Mouse (Mus musculus): Measurements from ENCODE around the gene Rsph3b. TPM values are rescaled to one million over a fixed set of nuclear protein-coding genes. Genes with fewer than 3 reads are reported as not detected.
"Not testable (repeated sequence)": the region's sequence is repeated elsewhere in the genome, so short reads cannot be mapped to it uniquely, and the experiment has no call there.

The Rsph3b gene
- polyA plus RNA-seq, 1 experiment = 27.7 TPM

DNA sequence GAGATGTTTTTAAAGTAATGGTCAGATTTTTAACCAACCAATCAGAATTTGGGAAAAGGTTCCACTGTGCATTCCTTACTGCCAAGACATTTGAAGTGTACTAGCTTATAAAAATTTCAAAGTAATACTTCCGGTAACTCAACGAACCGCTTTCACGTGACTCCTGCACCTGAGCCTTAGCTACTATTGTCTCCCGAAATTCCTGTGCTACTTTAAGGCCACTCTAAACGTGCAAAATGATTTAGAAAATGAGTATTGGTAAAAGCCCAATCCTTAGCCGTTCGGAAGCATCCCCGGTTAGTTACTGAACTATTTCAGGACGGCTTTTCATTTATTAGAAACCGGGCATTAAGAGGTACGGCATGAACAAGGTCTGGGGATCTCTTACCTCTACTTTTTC, 11.9 kb upstream of the Rsph3b start:
- DNase-seq (ENCODE audit: low read depth) = not testable (repeated sequence)

DNA sequence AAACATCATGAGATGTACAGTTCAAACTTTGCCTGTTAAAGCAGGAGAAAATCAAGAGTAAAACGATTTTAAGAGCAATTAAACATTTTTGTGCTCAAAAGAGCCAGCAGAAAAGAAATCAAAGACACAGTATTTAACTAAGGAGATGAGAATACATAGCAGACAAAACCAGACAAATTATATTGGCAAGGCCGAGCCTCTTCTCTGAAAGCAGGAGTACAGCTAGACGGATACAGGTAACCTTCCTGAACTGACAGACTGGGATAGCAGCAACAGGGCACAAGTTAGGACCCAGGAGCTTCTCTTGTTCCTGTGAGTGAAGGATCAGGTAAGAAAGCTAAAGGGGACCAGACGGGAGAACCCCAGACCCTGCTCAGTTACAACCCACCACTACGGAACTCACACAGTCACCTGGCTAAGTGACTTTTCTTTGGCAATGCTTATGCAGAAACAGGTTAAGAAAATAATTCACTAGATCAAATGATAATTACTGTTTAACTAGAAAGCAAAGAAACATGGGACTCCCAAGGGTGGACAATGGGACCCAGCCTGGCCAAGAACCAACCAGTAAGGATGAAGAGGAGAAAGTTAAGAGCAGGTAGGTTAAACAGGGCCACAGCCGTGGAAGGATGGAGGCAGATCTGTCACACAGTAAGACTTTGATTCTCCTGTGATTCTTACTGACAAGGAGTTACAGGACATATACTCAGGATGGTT, 11.2 kb upstream of the Rsph3b start:
- not testable (repeated sequence) for DNase-seq (ENCODE audit: low read depth)

DNA sequence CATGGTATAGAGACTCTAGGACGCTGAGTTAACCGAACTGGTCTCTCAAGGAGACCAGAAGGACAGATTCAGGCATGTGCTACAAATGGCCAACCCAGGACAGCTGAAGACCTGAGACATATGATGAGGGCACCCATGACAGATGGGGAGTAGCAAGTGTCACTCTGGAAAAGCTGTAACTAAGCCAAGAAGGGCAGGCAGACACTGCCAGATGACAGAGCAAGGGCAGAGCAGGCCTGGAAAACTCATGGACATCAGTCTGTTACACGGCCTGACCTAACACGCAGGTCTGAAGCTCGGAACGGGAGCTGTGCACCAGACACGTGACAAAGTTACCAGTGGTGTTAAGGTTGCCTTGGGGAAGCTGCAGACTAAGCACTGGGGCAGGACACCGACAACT, 10.4 kb upstream of the Rsph3b start:
- not testable (repeated sequence) for DNase-seq (ENCODE audit: low read depth)

DNA sequence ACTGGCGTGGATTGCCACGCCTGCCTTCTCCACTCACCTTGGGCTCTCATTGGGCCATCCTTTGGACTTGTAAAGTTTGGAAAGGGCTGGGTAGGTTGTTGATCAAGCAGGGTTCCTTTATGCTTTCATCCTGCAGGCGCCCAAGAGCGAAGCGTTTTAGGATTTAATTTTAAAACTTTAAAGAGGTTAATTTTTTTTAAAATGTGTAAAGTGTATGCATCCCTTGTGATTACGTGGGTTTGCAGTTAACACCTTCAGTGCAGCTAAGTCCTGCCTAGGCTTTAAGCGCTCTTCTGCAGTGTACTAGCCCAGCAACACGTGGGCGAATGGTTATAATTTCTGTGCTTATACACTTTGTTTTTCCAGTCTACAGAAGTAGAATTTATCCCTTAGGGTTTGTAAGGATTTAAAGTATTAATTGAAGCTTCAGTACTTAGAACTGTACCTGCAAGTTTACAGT, 317 bp upstream of the Rsph3b start:
- not testable (repeated sequence) for DNase-seq (ENCODE audit: low read depth)

DNA sequence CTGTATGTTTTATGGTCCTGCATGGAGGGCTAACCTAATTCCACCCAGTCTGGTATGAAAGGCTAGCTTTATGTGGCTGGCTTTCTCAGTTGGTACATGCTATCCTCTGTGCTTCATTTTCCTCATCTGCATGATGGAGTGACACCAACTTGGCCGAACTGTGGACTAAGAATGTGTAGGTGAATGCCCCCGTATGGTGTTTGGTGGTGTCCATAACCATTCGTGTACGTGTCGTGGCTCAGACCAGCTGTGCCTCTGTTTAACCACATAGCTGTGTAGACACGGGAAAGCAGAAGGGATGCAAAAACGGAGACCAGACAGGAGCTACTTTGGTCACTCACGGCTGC, 872 bp downstream of the Rsph3b start:
- not testable (repeated sequence) for DNase-seq (ENCODE audit: low read depth)

GRCm38 (mm10) chr17:6942560-6942959, 5.9 kb downstream of the Rsph3b start:
- not testable (repeated sequence) for DNase-seq (ENCODE audit: low read depth)

DNA sequence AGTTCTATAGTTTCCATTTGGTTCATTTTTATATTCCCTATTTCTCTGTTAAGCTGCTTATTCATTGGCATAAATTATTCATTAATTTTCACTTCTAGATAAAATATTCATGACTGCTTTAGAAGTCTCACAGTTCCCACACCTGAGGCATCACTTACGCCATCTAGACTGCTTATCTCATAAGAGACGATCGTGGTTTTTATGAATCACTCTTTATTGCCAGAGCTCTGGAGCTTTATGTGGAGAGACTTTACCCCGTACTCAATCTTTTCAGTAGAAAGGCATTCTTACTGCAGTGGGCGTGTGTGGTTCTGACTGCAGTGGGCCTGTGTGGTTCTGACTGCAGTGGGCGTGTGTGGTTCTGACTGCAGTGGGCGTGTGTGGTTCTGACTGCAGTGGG, 16.9 kb downstream of the Rsph3b start:
- peak; percentile 17 for DNase-seq (ENCODE audit: low read depth)

DNA sequence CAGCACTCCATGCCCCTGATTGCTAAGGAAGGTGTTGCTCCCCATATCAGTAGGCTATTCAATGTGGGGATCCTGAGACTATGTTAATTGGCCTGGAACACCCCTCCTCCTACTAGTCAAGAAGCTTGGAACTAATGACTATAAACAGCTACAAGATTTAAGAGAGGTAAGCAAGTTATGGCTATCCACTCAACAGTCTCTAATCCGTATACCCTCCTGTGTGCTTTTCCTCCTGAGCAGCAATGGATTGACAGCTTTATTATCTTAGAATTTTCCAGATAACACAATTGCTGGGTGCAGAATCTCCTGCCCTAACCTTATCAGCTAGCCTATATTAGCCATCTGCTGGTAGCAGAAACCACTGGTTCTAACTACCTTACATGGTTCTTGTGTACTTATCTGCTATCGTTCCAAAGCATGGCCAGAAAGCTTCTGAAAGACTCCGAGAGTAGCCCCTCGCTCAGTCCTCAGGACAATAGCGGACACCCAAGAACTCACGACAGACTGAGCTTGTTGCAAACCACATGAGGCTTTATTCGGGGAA, 28.1 kb downstream of the Rsph3b start:
- DNase-seq (ENCODE audit: low read depth) = not testable (repeated sequence)

- not testable (repeated sequence) for DNase-seq (ENCODE audit: low read depth)
Observed at GRCm38 (mm10) chr17:6919388-6919787, 29.1 kb downstream of the Rsph3b start.

- DNase-seq (ENCODE audit: low read depth) = not testable (repeated sequence)
Observed at GRCm38 (mm10) chr17:6915282-6915681, 33.2 kb downstream of the Rsph3b start.

- DNase-seq (ENCODE audit: low read depth) = not testable (repeated sequence)
Observed at GRCm38 (mm10) chr17:6914066-6914465, 34.4 kb downstream of the Rsph3b start.

GRCm38 (mm10) chr17:6900361-6900760, 48.1 kb downstream of the Rsph3b start:
- DNase-seq (ENCODE audit: low read depth) = not testable (repeated sequence)

GRCm38 (mm10) chr17:6897996-6898562, 50.4 kb downstream of the Rsph3b start:
- not testable (repeated sequence) for DNase-seq (ENCODE audit: low read depth)

GRCm38 (mm10) chr17:6896756-6897155, 51.7 kb downstream of the Rsph3b start:
- TF ChIP-seq CTCF (IDR thresholded peaks at IDR 0.05; ENCODE audit: borderline replicate concordance, extremely low read depth, insufficient read depth, insufficient read length) = peak; percentile 33; the same call in 1 of the 2 replicates
- no peak for TF ChIP-seq POLR2A (IDR thresholded peaks at IDR 0.05; ENCODE audit: borderline replicate concordance, extremely low read depth, insufficient read depth, insufficient read length, poor library complexity, severe bottlenecking)
- DNase-seq (ENCODE audit: low read depth) = peak; percentile 18

GRCm38 (mm10) chr17:6893332-6893731, 55.1 kb downstream of the Rsph3b start:
- no peak for TF ChIP-seq POLR2A (IDR thresholded peaks at IDR 0.05; ENCODE audit: borderline replicate concordance, extremely low read depth, insufficient read depth, insufficient read length, poor library complexity, severe bottlenecking)
- TF ChIP-seq CTCF (IDR thresholded peaks at IDR 0.05; ENCODE audit: borderline replicate concordance, extremely low read depth, insufficient read depth, insufficient read length) = no peak
- DNase-seq (ENCODE audit: low read depth) = no peak
